ENCODE assay signal across 12 mouse cellular contexts in genomic region chr11:97684063-97684680, GRCm38 (mm10). TPM values are rescaled to one million over a fixed set of nuclear protein-coding genes. Genes with fewer than 3 reads are reported as not detected.
DNase-seq lines count a peak whose midpoint lies in the region; ATAC-seq and TF ChIP-seq lines count a peak whose summit lies in the region.
"Had no signal": no experiment of that assay in that cellular context is flagged by ENCODE, and none has a peak within 500 bp of the region (broad histone marks: within the 10 kb centered on the region; RNA-seq: fewer than 3 reads in every experiment).

No protein-coding gene starts in this region.

- DNase-seq in gastrocnemius, adult 2 months: peak; percentile 19
- no peak for DNase-seq in gastrocnemius, adult 18-20 months (ENCODE audit: low spot score)
- DNase-seq in testis, postnatal 14 days (ENCODE audit: low spot score): no peak
- DNase-seq in left cerebral cortex, adult 2 months (ENCODE audit: extremely low spot score in 1 of 2, low spot score in 2 of 2): no peak
- DNase-seq in adrenal gland, adult 2 months: no peak
- no peak for DNase-seq in layer of hippocampus, adult 11-12 months (ENCODE audit: low spot score)
- DNase-seq: gastrocnemius, postnatal 10 days had no signal

- peaks cover 14% of the 10 kb centered on the region for H3K4me1 ChIP-seq in testis, adult 2 months (ENCODE audit: control insufficient read depth, insufficient read depth, low read length)

- H3K27ac ChIP-seq in gastrocnemius, adult 2 months: peak overlapping the region; percentile 91
- H3K27ac ChIP-seq in testis, adult 2 months (ENCODE audit: control insufficient read depth, insufficient read depth, low read depth, low read length): no peak overlapping the region
- H3K27ac ChIP-seq in left cerebral cortex, adult 2 months: no peak overlapping the region
- H3K27ac ChIP-seq: embryonic facial prominence, embryonic 13.5 days had no signal

- no peak overlapping the region for H3K4me3 ChIP-seq in gastrocnemius, adult 2 months
- H3K4me3 ChIP-seq in testis, adult 2 months (ENCODE audit: control insufficient read depth, low read depth, low read length): no peak overlapping the region
- H3K4me3 ChIP-seq in left cerebral cortex, adult 2 months: no peak overlapping the region
- H3K4me3 ChIP-seq: embryonic facial prominence, embryonic 13.5 days; midbrain, embryonic 12.5 days had no signal

- H3K27me3 ChIP-seq in testis, adult 2 months (ENCODE audit: control insufficient read depth, insufficient read depth, low read length): no peaks in the 10 kb centered on the region
- H3K27me3 ChIP-seq: embryonic facial prominence, embryonic 13.5 days had no signal

- TF ChIP-seq POLR2A in testis, adult 2 months (IDR thresholded peaks at IDR 0.05; ENCODE audit: control insufficient read depth, low read depth, low read length): 0 out of 2 replicates have a peak, but pooled peaks have one; percentile 7

- no peaks in the 10 kb centered on the region for H3K36me3 ChIP-seq in testis, adult 2 months (ENCODE audit: control insufficient read depth, insufficient read depth, low read length)

- no peak for TF ChIP-seq CTCF in gastrocnemius, adult 2 months (IDR thresholded peaks at IDR 0.05)
- TF ChIP-seq CTCF in testis, adult 2 months (IDR thresholded peaks at IDR 0.05; ENCODE audit: control insufficient read depth, insufficient read depth, insufficient replicate concordance, low read depth, low read length): no peak
- TF ChIP-seq CTCF in left cerebral cortex, adult 2 months (IDR thresholded peaks at IDR 0.05): no peak

- ATAC-seq in neutrophil, adult 5-6 weeks (ENCODE audit: extremely low read depth, insufficient number of reproducible peaks, low FRiP score, poor library complexity, severe bottlenecking): peak; percentile 66
- ATAC-seq: intestine, postnatal 0 days had no signal

- intact Hi-C loops in gastrocnemius, adult 2 months (cut with DNase I): loop anchor here (2.0 kb wide), 1 partner anchor 19 kb away; no protein-coding TSS in a partner anchor
- intact Hi-C loops in left cerebral cortex, adult 2 months (cut with DNase I): no loop called here

RNA-seq across cellular contexts. Expression of gene Cisd3, which starts 1.5 kb away (rescaled TPM):
- 100 to 1,000 TPM in 1 of 2 experiments, 10 to 100 TPM in 1; 96.2 to 111 TPM for total RNA-seq in gastrocnemius, adult 2 months (2021)
- total RNA-seq in gastrocnemius, adult 18-20 months (2021): 100 to 1,000 TPM in 1 of 2 experiments, 10 to 100 TPM in 1; 96.7 to 102 TPM
- 17.6 and 17.7 TPM in 2 replicates for polyA plus RNA-seq in testis, adult 2 months (2012; rRNA removed)
- 7.2 and 13.5 TPM in 2 replicates for total RNA-seq in neutrophil, adult 5-6 weeks (2017)
- 10 to 100 TPM; 47.7 to 57.6 TPM for total RNA-seq in left cerebral cortex, adult 2 months (2021)
- total RNA-seq in adrenal gland, adult 2 months (2021): 100 to 1,000 TPM; 183 to 265 TPM
- 61.6 and 66.4 TPM in 2 replicates for polyA plus RNA-seq in adrenal gland, adult 2 months (2012; rRNA removed)

RNA-seq across cellular contexts. Expression of gene Pcgf2, which starts 16.1 kb away (rescaled TPM):
- total RNA-seq in gastrocnemius, adult 2 months (2021): 1 to 10 TPM; 1.7 to 2.9 TPM
- 1 to 10 TPM in 1 of 2 experiments, under 1 TPM in 1; 0.96 to 2.3 TPM for total RNA-seq in gastrocnemius, adult 18-20 months (2021)
- polyA plus RNA-seq in testis, adult 2 months (2012; rRNA removed): 6.4 and 8.1 TPM in 2 replicates
- not detected in 2 replicates for total RNA-seq in neutrophil, adult 5-6 weeks (2017)
- 10 to 100 TPM; 36.2 to 39.6 TPM for total RNA-seq in left cerebral cortex, adult 2 months (2021)
- total RNA-seq in adrenal gland, adult 2 months (2021): 10 to 100 TPM; 19.8 to 26.1 TPM
- polyA plus RNA-seq in adrenal gland, adult 2 months (2012; rRNA removed): 89.5 and 107 TPM in 2 replicates

RNA-seq across cellular contexts. Expression of gene Psmb3, which starts 19.0 kb away (rescaled TPM):
- total RNA-seq in gastrocnemius, adult 2 months (2021): 100 to 1,000 TPM; 141 to 159 TPM
- 100 to 1,000 TPM; 150 to 167 TPM for total RNA-seq in gastrocnemius, adult 18-20 months (2021)
- 102 and 104 TPM in 2 replicates for polyA plus RNA-seq in testis, adult 2 months (2012; rRNA removed)
- total RNA-seq in neutrophil, adult 5-6 weeks (2017): 89.0 and 97.7 TPM in 2 replicates
- 100 to 1,000 TPM; 113 to 123 TPM for total RNA-seq in left cerebral cortex, adult 2 months (2021)
- total RNA-seq in adrenal gland, adult 2 months (2021): 100 to 1,000 TPM; 224 to 239 TPM
- 247 and 261 TPM in 2 replicates for polyA plus RNA-seq in adrenal gland, adult 2 months (2012; rRNA removed)

RNA-seq across cellular contexts. Expression of gene Mllt6, which starts 21.0 kb away (rescaled TPM):
- 10 to 100 TPM; 41.9 to 54.7 TPM for total RNA-seq in gastrocnemius, adult 2 months (2021)
- total RNA-seq in gastrocnemius, adult 18-20 months (2021): 10 to 100 TPM; 44.1 to 51.0 TPM
- 7.4 and 8.2 TPM in 2 replicates for polyA plus RNA-seq in testis, adult 2 months (2012; rRNA removed)
- total RNA-seq in neutrophil, adult 5-6 weeks (2017): 63.2 and 69.2 TPM in 2 replicates
- 100 to 1,000 TPM; 143 to 147 TPM for total RNA-seq in left cerebral cortex, adult 2 months (2021)
- 10 to 100 TPM; 30.6 to 51.2 TPM for total RNA-seq in adrenal gland, adult 2 months (2021)
- 73.0 and 85.8 TPM in 2 replicates for polyA plus RNA-seq in adrenal gland, adult 2 months (2012; rRNA removed)

RNA-seq across cellular contexts. Expression of gene Epop, which starts 54.7 kb away (rescaled TPM):
- total RNA-seq in gastrocnemius, adult 2 months (2021): 1 to 10 TPM in 1 of 2 experiments, under 1 TPM in 1; 0.98 to 1.5 TPM
- total RNA-seq in gastrocnemius, adult 18-20 months (2021): under 1 TPM; 0.75 to 1.00 TPM
- polyA plus RNA-seq in testis, adult 2 months (2012; rRNA removed): 0.47 and 0.58 TPM in 2 replicates
- total RNA-seq in neutrophil, adult 5-6 weeks (2017): 0.35 and 0.61 TPM in 2 replicates
- total RNA-seq in left cerebral cortex, adult 2 months (2021): 100 to 1,000 TPM in 1 of 2 experiments, 10 to 100 TPM in 1; 99.9 to 107 TPM
- 1 to 10 TPM; 2.0 to 6.8 TPM for total RNA-seq in adrenal gland, adult 2 months (2021)
- 10.6 and 16.2 TPM in 2 replicates for polyA plus RNA-seq in adrenal gland, adult 2 months (2012; rRNA removed)

Comparison
In these comparisons a context has a peak if more than half of its experiments do, and no peak if none do; other contexts are left out.
1. RNA of gene Pcgf2, which starts 16.1 kb away (total RNA-seq): 36.2 to 39.6 TPM in left cerebral cortex, adult 2 months and 19.8 to 26.1 TPM in adrenal gland, adult 2 months; 1.7 to 2.9 TPM in gastrocnemius, adult 2 months, 0.96 to 2.3 TPM in gastrocnemius, adult 18-20 months and not detected in neutrophil, adult 5-6 weeks; every median in the first group is over 4 times any median in the second.